Mouse (Mus musculus) induced T-regulatory cell, adult 2 months (primary cell): ENCODE data around the gene Rabgap1l.

Experiments
- DNase-seq: peaks from one replicate; pipeline ENCODE4 v3.0.0-alpha.2; 2012; ENCODE audit warnings: low read depth

Rabgap1l gene

GRCm38 (mm10) chr1:160181216-160181615 lies 611.8 kb downstream of the Rabgap1l start:
- DNase-seq = no peak

- DNase-seq = no peak
These were observed 616.1 kb downstream of the Rabgap1l start for GRCm38 (mm10) chr1:160176903-160177302.
